9 mouse cellular contexts compared by ENCODE assay signal in genomic region chr1:78189016-78189415, GRCm38 (mm10). TPM values are rescaled to one million over a fixed set of nuclear protein-coding genes. Genes with fewer than 3 reads are reported as not detected.
DNase-seq lines count a peak whose midpoint lies in the region; ATAC-seq and TF ChIP-seq lines count a peak whose summit lies in the region.
"Had no signal": no experiment of that assay in that cellular context is flagged by ENCODE, and none has a peak within 500 bp of the region (broad histone marks: within the 10 kb centered on the region; RNA-seq: fewer than 3 reads in every experiment).

No protein-coding gene starts in this region.

- H3K27ac ChIP-seq in liver, embryonic 11.5 days (ENCODE audit: low read depth, low read length), result no peak overlapping the region
- H3K27ac ChIP-seq in embryonic facial prominence, embryonic 14.5 days (replicated peaks; ENCODE audit: low read depth, low read length), result peak overlapping the region; percentile 93; the same call in 1 of the 2 replicates
- H3K27ac ChIP-seq in intestine, postnatal 0 days (ENCODE audit: low read depth, low read length), result no peak overlapping the region
- H3K27ac ChIP-seq in stomach, embryonic 14.5 days (ENCODE audit: low read length), result no peak overlapping the region
- H3K27ac ChIP-seq: layer of hippocampus, adult 2 months had no signal

- no peaks in the 10 kb centered on the region for H3K9me3 ChIP-seq in liver, embryonic 11.5 days (ENCODE audit: control insufficient read depth, low read length)
- no peaks in the 10 kb centered on the region for H3K9me3 ChIP-seq in embryonic facial prominence, embryonic 14.5 days (ENCODE audit: control insufficient read depth, low read length)
- no peaks in the 10 kb centered on the region for H3K9me3 ChIP-seq in intestine, postnatal 0 days (ENCODE audit: control insufficient read depth)
- H3K9me3 ChIP-seq in stomach, embryonic 14.5 days (ENCODE audit: control insufficient read depth, low read depth, low read length), result no peaks in the 10 kb centered on the region

- peaks cover 3% of the 10 kb centered on the region; the same call in 1 of the 2 replicates for H3K4me1 ChIP-seq in liver, embryonic 11.5 days (replicated peaks; ENCODE audit: control insufficient read depth, insufficient read depth, low read length)
- no peaks in the 10 kb centered on the region; the same call in 1 of the 2 replicates for H3K4me1 ChIP-seq in embryonic facial prominence, embryonic 14.5 days (ENCODE audit: control insufficient read depth, insufficient read depth, low read length)
- no peaks in the 10 kb centered on the region for H3K4me1 ChIP-seq in intestine, postnatal 0 days (replicated peaks; ENCODE audit: control insufficient read depth, insufficient read depth, low read length)
- H3K4me1 ChIP-seq in stomach, embryonic 14.5 days (ENCODE audit: control insufficient read depth, insufficient read depth, low read length), result no peaks in the 10 kb centered on the region

- TF ChIP-seq CTCF in intestine, postnatal 0 days (IDR thresholded peaks at IDR 0.05; ENCODE audit: low read depth), result no peak

- H3K27me3 ChIP-seq in liver, embryonic 11.5 days (replicated peaks; ENCODE audit: control insufficient read depth, insufficient read depth, low read length), result peaks cover 94% of the 10 kb centered on the region
- H3K27me3 ChIP-seq in embryonic facial prominence, embryonic 14.5 days (replicated peaks; ENCODE audit: control insufficient read depth, insufficient read depth, low read length), result peaks cover 81% of the 10 kb centered on the region
- peaks cover 99% of the 10 kb centered on the region for H3K27me3 ChIP-seq in intestine, postnatal 0 days (replicated peaks; ENCODE audit: control insufficient read depth, insufficient read depth, low read length)
- H3K27me3 ChIP-seq in stomach, embryonic 14.5 days (ENCODE audit: control insufficient read depth, insufficient read depth, low read length), result peaks cover 75% of the 10 kb centered on the region

- peak; percentile 32 for DNase-seq in liver, embryonic 11.5 days (ENCODE audit: low spot score)
- DNase-seq in liver, result no peak
- no peak for DNase-seq in embryonic facial prominence, embryonic 14.5 days (ENCODE audit: low spot score)
- DNase-seq in adrenal gland, adult 2 months, result no peak
- no peak for DNase-seq in left cerebral cortex, adult 9 months (ENCODE audit: low spot score in 2 of 2)
- DNase-seq: cerebellum, adult 8-10 months had no signal

- ATAC-seq in liver, embryonic 11.5 days (replicated peaks; ENCODE audit: low FRiP score), result no peak
- ATAC-seq in embryonic facial prominence, embryonic 14.5 days (ENCODE audit: low read depth), result no peak
- ATAC-seq in intestine, postnatal 0 days, result no peak
- no peak for ATAC-seq in stomach, embryonic 14.5 days (ENCODE audit: insufficient number of reproducible peaks, insufficient read depth, low FRiP score, low read depth)

- H3K4me2 ChIP-seq in liver, embryonic 11.5 days, result no peak overlapping the region; the same call in 1 of the 2 replicates
- H3K4me2 ChIP-seq in embryonic facial prominence, embryonic 14.5 days (ENCODE audit: low read depth, low read length), result peak overlapping the region; percentile 82
- 0 out of 2 replicates have a peak overlapping the region, but pooled peaks have one; percentile 27 for H3K4me2 ChIP-seq in intestine, postnatal 0 days (replicated peaks; ENCODE audit: low read depth)
- H3K4me2 ChIP-seq in stomach, embryonic 14.5 days (replicated peaks; ENCODE audit: low read depth, low read length), result no peak overlapping the region

- no peaks in the 10 kb centered on the region for H3K36me3 ChIP-seq in liver, embryonic 11.5 days (ENCODE audit: control insufficient read depth, insufficient read depth, low read length)
- peaks cover 5% of the 10 kb centered on the region; the same call in 1 of the 2 replicates for H3K36me3 ChIP-seq in embryonic facial prominence, embryonic 14.5 days (ENCODE audit: control insufficient read depth, insufficient read depth, low read length)
- H3K36me3 ChIP-seq in intestine, postnatal 0 days (ENCODE audit: control insufficient read depth, insufficient read depth), result no peaks in the 10 kb centered on the region
- H3K36me3 ChIP-seq in stomach, embryonic 14.5 days (ENCODE audit: control insufficient read depth, insufficient read depth, low read length), result no peaks in the 10 kb centered on the region

- no peak overlapping the region for H3K9ac ChIP-seq in liver, embryonic 11.5 days (ENCODE audit: low read depth, low read length)
- peak overlapping the region; percentile 87 for H3K9ac ChIP-seq in embryonic facial prominence, embryonic 14.5 days (ENCODE audit: low read depth, low read length)
- H3K9ac ChIP-seq in intestine, postnatal 0 days (ENCODE audit: low read depth, low read length), result no peak overlapping the region
- no peak overlapping the region for H3K9ac ChIP-seq in stomach, embryonic 14.5 days (replicated peaks; ENCODE audit: low read depth, low read length)

- 2% methylated on average over 16 of the region's 16 CpGs for WGBS in liver, embryonic 11.5 days
- WGBS in embryonic facial prominence, embryonic 14.5 days, result under 1% methylated on average over 16 of the region's 16 CpGs
- WGBS in intestine, postnatal 0 days, result 2% methylated on average over 16 of the region's 16 CpGs
- under 1% methylated on average over 16 of the region's 16 CpGs for WGBS in stomach, embryonic 14.5 days

- H3K4me3 ChIP-seq in liver, embryonic 11.5 days (ENCODE audit: low read depth, low read length), result no peak overlapping the region
- H3K4me3 ChIP-seq in embryonic facial prominence, embryonic 14.5 days (ENCODE audit: low read depth, low read length), result peak overlapping the region; percentile 62
- peak overlapping the region; percentile 12; the same call in 1 of the 2 replicates for H3K4me3 ChIP-seq in intestine, postnatal 0 days (ENCODE audit: low read depth, low read length)
- H3K4me3 ChIP-seq in stomach, embryonic 14.5 days (ENCODE audit: low read depth, low read length), result 0 out of 2 replicates have a peak overlapping the region, but pooled peaks have one; percentile 5
- H3K4me3 ChIP-seq: layer of hippocampus, adult 2 months had no signal

RNA-seq across cellular contexts. Expression of gene Pax3, which starts 7.9 kb away (rescaled TPM):
- 0.44 and 0.55 TPM in 2 replicates for polyA plus RNA-seq in liver, embryonic 11.5 days (2014; fragmentation: Nextera tagmentation; extraction: Ambion mirVana)
- 9.4 and 12.4 TPM in 2 replicates for polyA plus RNA-seq in embryonic facial prominence, embryonic 14.5 days (2014; fragmentation: Nextera tagmentation; extraction: Ambion mirVana)
- not detected in 2 replicates for polyA plus RNA-seq in intestine, postnatal 0 days (2015; fragmentation: Nextera tagmentation; extraction: Ambion mirVana)
- not detected in 2 replicates for polyA plus RNA-seq in stomach, embryonic 14.5 days (2014; fragmentation: Nextera tagmentation; extraction: Ambion mirVana)
- total RNA-seq in adrenal gland, adult 2 months (2021), result not detected
- not detected in 2 replicates for polyA plus RNA-seq in adrenal gland, adult 2 months (2012; rRNA removed)
- total RNA-seq: layer of hippocampus, adult 2 months had no signal

Comparison
In these comparisons a context has a peak if more than half of its experiments do, and no peak if none do; other contexts are left out.
1. H3K4me2 ChIP-seq: peak in embryonic facial prominence, embryonic 14.5 days (single experiment) and intestine, postnatal 0 days (single experiment); none in liver, embryonic 11.5 days (single experiment) and stomach, embryonic 14.5 days (single experiment).